Mouse (Mus musculus): Measurements from ENCODE around the gene Phc2.

Gene Phc2

GRCm38 (mm10) chr4:128737825-128738610, 83.5 kb downstream of the Phc2 start:
- no peak for DNase-seq (ENCODE audit: extremely low read depth, low read depth, low spot score)

GRCm38 (mm10) chr4:128740878-128741277, 86.4 kb downstream of the Phc2 start:
- no peak for DNase-seq (ENCODE audit: extremely low read depth, low read depth, low spot score)

DNA sequence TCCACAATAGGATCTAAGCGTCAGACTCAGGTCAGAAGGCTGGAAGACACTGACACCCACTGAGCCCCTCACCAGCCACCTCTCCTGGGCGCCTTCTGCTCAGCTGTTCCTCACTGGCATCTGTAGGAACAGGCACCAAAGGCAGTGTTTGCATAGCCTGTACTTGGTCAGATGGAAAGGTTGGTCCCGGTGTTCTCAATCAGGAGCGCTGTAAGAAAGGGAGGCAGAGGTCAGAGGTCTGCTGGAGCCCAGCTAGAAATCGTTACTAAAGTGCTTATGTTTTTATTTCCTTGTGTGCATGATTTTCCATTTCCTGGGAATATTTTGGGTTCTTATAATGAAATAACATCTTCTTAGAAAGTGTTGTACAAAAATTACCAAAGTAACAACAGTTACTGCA, 87.4 kb downstream of the Phc2 start:
- DNase-seq (ENCODE audit: extremely low read depth, low read depth, low spot score) = no peak

- DNase-seq (ENCODE audit: extremely low read depth, low read depth, low spot score) = no peak
These were observed 88.0 kb downstream of the Phc2 start for GRCm38 (mm10) chr4:128742379-128742970.

DNA sequence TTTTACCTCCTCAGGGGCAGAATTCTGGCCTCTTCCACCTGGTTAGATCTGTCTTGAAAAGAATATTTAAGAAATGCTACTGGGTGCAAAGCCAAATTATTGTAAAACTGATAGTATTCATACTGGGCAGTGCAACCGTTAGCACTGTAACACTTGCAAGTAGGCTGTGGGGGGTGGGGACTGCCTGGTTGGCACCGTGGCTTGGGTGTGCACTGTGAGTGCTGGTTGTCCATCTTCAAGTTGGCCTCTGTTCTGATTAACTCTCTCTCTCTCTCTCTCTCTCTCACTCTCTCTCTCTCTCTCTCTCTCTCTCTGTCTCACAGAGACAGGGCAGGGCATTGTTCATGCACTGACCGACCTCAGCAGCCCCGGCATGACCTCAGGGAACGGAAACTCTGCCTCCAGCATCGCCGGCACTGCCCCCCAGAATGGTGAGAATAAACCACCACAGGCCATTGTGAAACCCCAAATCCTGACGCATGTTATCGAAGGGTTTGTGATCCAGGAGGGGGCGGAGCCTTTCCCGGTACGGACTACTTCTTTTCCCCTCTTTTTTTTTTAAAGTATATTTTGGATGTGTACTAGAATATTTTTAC, 88.6 kb downstream of the Phc2 start:
- no peak for DNase-seq (ENCODE audit: extremely low read depth, low read depth, low spot score)

DNA sequence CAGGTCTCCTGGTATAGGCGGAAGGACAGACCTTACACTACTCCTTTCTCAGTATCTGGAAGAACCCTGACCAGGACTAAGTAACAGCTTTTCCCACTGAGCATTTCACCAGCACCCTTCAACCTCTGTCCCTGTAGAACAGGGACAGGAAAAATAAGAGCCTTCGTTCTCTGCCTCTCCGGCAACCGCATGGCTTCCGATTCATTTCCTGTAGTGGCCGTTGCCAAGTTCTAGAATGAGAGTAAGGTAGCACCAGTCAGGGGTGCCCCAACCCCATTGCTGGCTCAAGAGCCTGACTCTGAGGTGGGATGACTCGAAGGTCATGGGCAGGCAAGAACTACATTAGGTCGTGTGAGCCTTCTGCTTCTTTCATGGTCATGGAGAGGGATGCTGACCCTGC, 90.7 kb downstream of the Phc2 start:
- DNase-seq (ENCODE audit: extremely low read depth, low read depth, low spot score) = no peak

DNA sequence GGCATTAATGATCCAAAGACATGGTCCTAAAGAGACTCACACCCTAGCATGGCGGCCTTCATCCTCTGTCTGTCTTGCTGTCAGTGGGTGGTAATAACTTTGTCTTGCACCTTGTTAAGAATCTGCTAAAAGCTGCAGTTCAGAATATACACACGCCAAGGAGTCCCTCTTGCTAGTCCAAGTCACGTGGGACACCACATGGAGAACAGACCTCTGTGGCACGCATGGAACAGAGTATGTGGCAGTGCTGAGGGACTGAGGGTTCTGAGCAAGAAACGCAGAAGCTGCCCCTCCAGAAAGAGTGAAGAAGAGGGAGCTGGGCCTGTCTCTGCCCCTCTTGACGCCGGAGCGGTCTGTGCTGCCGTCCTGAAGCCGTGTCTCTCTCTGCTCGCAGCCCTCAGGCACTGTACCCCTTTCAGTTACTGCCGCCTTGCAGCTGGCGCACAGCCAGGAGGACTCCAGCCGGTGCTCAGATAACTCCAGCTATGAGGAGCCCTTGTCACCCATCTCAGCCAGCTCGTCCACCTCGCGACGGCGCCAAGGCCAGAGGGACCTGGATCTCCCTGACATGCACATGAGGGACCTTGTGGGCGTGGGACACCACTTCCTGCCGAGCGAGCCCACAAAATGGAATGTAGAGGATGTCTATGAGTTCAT, 93.2 kb downstream of the Phc2 start:
- DNase-seq (ENCODE audit: extremely low read depth, low read depth, low spot score) = no peak

GRCm38 (mm10) chr4:128748309-128748708, 93.8 kb downstream of the Phc2 start:
- DNase-seq (ENCODE audit: extremely low read depth, low read depth, low spot score) = peak; percentile 73

- no peak for DNase-seq (ENCODE audit: extremely low read depth, low read depth, low spot score)
These were observed 96.5 kb downstream of the Phc2 start for GRCm38 (mm10) chr4:128751006-128751405.

GRCm38 (mm10) chr4:128752031-128752757, 97.7 kb downstream of the Phc2 start:
- DNase-seq (ENCODE audit: extremely low read depth, low read depth, low spot score) = no peak

DNA sequence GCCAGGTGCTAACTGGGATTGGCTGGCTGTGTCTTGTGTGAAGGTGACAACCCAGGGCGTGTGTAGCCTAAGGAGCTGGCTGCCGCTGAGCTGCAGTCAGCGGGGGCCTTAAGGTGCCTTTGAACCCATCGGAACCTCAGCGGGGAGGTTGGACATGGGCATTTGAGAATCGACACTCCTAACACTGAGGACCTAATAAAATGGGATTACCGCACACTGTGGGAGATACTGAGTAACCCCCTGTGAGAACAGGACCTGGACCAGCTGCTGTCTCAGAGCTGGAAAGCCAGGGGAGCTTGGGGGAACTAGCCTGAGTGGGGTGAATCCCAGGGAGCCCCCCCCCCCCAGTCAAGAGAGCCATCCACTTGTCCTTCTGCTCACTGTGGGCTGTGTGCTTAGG, 99.1 kb downstream of the Phc2 start:
- DNase-seq (ENCODE audit: extremely low read depth, low read depth, low spot score) = no peak

GRCm38 (mm10) chr4:128755064-128755463, 100.6 kb downstream of the Phc2 start, which contains the start of gene A3galt2:
TSS of gene A3galt2 (plus strand) at chr4:128755364.
- DNase-seq (ENCODE audit: extremely low read depth, low read depth, low spot score) = no peak

DNA sequence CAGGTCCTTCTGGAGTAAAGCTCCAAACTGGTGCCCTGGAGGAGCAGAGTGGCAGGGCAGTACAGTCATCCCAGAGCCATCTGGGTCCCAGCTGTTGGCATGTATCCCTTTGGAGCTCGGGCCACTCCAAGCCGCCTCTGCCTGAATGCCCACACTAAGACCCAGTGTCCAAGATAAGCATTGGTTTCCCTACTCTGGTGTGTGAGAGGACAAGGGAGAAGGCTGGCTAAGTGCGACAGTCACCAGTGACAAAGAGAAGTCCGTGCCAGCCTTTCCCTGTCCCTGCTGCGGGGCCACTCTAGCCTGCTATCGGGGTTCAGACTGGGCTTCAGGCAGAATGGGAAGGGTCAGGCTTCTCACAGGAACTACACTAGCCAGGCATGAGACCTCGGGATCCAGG, 101.4 kb downstream of the Phc2 start:
- no peak for DNase-seq (ENCODE audit: extremely low read depth, low read depth, low spot score)

DNA sequence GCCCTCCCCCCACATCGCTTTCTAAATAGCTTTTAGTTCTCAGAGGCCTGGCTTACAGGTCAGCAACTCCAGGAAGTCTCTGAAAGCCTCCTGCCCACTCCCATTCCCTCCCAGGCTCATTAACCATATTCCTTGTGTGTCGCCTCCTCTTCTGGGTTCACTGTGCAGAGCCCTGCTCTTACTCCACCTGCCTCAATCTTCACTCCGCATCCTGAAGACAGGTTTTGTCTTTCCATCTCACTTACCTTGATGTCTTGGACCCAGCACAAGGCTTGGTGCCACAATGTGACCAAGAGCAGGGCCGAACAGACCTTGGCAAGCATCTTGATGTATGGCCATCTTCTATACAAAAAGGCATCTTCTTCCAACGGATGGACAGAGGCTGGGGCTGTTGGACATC, 104.7 kb downstream of the Phc2 start:
- DNase-seq (ENCODE audit: extremely low read depth, low read depth, low spot score) = no peak

DNA sequence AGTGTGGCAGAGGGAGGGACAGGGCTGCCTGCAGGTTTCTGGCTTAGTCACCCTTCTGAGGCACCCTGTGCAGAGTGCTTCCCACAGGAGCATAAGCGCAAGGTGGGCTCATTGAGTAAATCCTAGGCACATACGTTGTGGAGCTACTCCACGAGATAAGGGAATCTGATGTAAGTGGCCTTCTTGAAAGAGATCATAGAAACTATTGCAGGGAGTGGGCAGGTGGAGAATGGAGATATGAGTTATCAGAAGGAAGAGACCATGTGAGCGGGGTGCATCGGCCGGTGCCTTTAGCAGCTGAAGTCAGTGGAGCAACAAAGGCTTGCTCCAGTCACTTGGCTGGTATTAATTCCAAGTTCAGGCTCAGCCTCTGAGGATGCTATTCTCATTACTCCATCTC, 105.5 kb downstream of the Phc2 start:
- DNase-seq (ENCODE audit: extremely low read depth, low read depth, low spot score) = no peak

DNA sequence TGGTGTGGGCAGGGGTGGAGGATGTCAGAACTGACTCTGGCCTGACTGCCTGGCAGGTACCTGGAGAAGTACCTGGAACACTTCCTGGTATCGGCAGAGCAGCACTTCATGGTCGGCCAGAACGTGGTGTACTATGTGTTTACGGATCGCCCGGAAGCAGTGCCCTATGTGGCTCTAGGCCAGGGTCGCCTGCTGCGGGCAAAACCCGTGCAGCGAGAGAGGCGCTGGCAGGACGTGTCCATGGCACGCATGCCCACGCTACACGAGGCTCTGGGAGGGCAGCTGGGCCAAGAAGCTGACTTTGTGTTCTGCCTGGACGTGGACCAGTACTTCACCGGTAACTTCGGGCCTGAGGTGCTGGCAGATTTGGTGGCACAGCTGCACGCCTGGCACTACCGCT, 112.4 kb downstream of the Phc2 start:
- peak; percentile 47 for DNase-seq (ENCODE audit: extremely low read depth, low read depth, low spot score)

DNA sequence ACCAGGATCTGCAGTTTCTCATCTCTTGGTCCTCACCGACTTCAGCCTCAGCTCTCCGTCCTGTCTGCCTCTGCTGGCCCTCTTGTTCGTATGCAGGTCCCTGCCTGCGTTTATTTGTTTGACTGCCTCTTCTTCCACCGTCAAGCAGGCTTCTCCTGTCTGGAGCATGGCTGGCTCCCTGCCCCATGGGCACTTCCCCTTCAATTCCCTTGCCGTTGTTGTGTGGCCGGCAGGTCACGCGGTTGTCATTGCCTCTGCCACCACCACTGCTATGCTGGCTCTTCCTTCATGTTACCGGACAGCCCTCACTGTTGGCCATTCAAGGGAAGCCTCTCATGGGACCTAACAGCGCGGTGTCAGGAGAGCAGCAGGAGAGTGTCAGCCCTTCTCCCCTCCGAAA, 113.6 kb downstream of the Phc2 start:
- no peak for DNase-seq (ENCODE audit: extremely low read depth, low read depth, low spot score)

DNA sequence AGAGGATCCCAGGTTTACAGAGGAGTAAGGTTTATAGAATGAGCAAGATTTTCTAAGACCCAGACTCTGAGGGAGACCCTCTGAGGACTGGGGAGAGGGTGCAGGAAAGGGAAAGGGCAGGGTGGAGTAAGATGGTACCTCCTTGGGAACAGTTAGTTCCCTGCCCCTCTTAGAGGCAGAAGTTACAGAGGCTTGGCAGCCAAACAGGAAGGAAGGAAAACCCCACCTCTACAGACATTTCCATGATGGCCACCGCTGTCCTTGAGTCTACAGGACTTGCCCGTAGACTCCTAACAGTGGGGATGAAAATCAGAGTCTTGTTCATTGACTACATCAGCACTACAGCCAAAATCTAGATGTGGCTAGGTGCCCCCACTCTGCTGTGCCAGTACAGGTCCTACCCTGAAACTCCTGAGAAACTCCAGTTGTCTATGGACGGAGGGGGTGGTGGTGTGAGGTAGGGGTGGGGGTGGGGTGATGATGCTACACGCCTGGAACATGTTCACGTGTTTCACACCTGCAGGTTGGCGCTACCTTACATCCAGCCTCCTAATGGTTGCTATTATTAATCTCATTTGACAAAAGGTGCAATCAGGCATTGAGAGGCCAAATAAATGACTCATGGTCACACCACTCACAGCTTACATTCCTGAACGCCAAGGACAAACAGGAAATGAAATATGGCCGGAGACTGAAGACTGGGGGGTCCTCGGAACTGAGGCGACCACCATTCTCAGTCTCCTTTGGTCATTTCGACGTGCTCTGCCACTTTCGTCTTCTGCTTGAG, 115.3 kb downstream of the Phc2 start:
- DNase-seq (ENCODE audit: extremely low read depth, low read depth, low spot score) = no peak

DNA sequence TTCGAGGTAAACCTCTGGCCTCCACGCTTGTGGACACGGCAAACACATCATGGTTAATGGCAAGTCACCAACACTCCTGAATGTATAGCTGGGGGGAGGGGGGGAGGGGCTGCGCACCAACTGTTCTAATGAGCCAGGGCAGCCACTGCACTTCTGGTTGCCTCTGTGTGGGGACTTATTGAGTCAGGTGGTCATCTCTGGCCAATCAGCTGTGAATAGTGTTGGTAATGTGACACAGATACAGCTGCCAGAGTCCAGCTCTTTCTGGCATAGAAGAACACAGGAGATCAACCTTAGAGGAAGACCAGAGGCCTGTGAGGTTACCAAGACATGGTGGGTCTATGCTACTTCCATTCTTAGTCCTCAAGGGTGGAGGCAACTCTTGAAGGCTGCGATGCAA, 116.2 kb downstream of the Phc2 start:
- DNase-seq (ENCODE audit: extremely low read depth, low read depth, low spot score) = no peak

DNA sequence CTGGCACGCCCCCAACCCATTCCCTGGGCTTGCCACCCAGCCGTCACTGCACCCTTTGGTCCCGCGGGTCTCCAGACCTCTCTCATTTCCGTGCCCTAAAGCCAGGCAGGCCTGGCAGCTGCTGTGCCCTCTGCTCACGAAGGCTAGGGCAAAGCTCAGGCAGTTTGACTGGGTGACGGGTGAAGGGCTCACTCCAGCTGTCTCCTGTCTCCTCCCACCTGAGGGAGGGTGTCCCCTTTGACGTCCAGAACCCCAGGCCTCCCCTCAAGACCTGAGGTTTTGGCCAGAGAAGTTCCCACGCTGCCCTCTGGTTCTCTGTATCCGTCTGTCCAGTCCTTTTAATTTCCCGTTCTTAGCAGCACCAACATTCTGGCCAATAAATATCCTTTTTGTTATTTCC, 119.3 kb downstream of the Phc2 start:
- no peak for DNase-seq (ENCODE audit: extremely low read depth, low read depth, low spot score)

All from fat pad, adult 2 months (tissue).